Mouse (Mus musculus): Measurements from ENCODE around the gene Gm5678. TPM values are rescaled to one million over a fixed set of nuclear protein-coding genes. Genes with fewer than 3 reads are reported as not detected.

Gm5678 gene
- polyA plus RNA-seq, 1 experiment from 2014 or later = not detected

DNA sequence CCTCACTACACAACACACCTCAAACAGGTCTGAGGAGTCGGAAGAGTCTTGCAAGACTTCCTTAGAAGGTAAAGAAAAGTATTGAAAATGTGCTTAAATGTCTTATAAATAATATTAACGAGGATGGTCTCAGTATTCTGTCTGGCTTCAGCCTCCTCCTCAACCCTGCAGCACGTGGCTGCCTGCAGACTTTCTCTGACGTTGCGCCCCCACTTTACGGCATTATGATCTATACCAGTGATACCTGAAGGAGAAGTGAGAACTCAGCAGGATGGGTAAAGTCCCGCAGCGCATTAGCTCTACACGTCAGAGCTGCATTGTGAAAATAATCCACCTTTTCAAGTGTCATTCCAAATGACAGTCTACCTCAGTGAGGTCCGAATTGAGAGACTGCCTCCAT is 33.4 kb upstream of the Gm5678 start:
- Histone ChIP-seq H3K9ac (no peak overlapping the region), H3K27ac (no peak overlapping the region), H3K36me3 (peaks cover 29% of the 10 kb centered on the region), H3K4me3 (no peak overlapping the region), H3K4me2 (replicated peaks) (no peak overlapping the region), H3K4me1 (no peaks in the 10 kb centered on the region), H3K27me3 (replicated peaks) (no peaks in the 10 kb centered on the region), H3K9me3 (no peaks in the 10 kb centered on the region)
- 93% methylated on average over 10 of the region's 10 CpGs for WGBS
- no peak for ATAC-seq (ENCODE audit: low FRiP score, low read depth)

GRCm38 (mm10) chr16:93595766-93596165 is 32.1 kb upstream of the Gm5678 start:
- Histone ChIP-seq H3K4me1 (no peaks in the 10 kb centered on the region), H3K27ac (no peak overlapping the region), H3K4me3 (no peak overlapping the region), H3K36me3 (peaks cover 19% of the 10 kb centered on the region), H3K27me3 (replicated peaks) (no peaks in the 10 kb centered on the region), H3K9me3 (no peaks in the 10 kb centered on the region), H3K4me2 (replicated peaks) (no peak overlapping the region), H3K9ac (no peak overlapping the region)
- ATAC-seq (ENCODE audit: low FRiP score, low read depth) = no peak
- 92% methylated on average over 5 of the region's 5 CpGs for WGBS

DNA sequence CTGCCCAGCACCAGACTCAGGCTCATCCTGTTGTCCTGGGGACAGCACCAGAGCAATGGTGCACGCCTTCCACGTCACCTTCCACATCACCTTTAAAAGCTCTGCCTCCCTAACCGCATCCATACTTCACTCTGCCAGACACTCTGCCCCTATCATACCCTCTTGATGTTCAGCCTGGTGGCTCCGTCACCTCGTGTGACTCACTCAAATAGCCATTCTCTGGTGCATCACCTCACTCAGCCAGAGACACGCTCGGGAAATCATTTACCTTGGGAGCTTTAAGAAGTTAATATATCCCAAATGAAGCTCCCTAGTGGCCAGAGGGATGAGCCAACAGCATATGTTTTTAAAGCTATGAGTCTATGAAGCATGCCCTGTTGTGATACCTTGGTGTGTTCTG is 31.1 kb upstream of the Gm5678 start:
- Histone ChIP-seq H3K27me3 (replicated peaks) (no peaks in the 10 kb centered on the region), H3K9me3 (no peaks in the 10 kb centered on the region), H3K36me3 (peaks cover 19% of the 10 kb centered on the region), H3K9ac (no peak overlapping the region), H3K4me3 (no peak overlapping the region), H3K4me1 (no peaks in the 10 kb centered on the region), H3K27ac (no peak overlapping the region), H3K4me2 (replicated peaks) (no peak overlapping the region)
- no peak for ATAC-seq (ENCODE audit: low FRiP score, low read depth)
- WGBS = 94% methylated on average over 7 of the region's 7 CpGs

GRCm38 (mm10) chr16:93597551-93597950 is 30.3 kb upstream of the Gm5678 start:
- 93% methylated on average over 9 of the region's 9 CpGs for WGBS
- Histone ChIP-seq H3K36me3 (peaks cover 19% of the 10 kb centered on the region), H3K9me3 (no peaks in the 10 kb centered on the region), H3K4me3 (no peak overlapping the region), H3K27ac (no peak overlapping the region), H3K4me1 (no peaks in the 10 kb centered on the region), H3K9ac (no peak overlapping the region), H3K4me2 (replicated peaks) (no peak overlapping the region), H3K27me3 (replicated peaks) (no peaks in the 10 kb centered on the region)
- no peak for ATAC-seq (ENCODE audit: low FRiP score, low read depth)

DNA sequence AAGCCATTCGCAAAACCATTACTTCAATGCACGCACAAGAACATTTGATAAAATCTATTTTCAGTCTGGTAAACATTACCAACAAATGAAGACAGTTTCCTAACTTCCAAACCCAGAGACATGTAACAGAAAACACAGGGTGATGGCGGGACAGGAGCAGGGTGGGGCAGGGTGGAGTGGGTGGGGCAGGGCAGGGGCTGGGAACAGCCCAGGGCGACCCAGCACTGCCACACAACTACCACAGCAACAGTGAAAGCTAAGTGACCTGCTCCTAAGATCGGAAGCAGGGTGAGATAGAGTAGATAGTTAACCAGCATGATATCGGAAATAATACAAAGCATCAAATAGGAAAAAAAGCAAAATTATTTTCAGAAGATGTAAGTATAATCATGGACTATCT is 28.4 kb upstream of the Gm5678 start:
- Histone ChIP-seq H3K9ac (no peak overlapping the region), H3K9me3 (no peaks in the 10 kb centered on the region), H3K36me3 (peaks cover 19% of the 10 kb centered on the region), H3K27me3 (replicated peaks) (no peaks in the 10 kb centered on the region), H3K4me1 (peaks cover 2% of the 10 kb centered on the region; the same call in 1 of the 2 replicates), H3K27ac (no peak overlapping the region), H3K4me3 (no peak overlapping the region), H3K4me2 (replicated peaks) (no peak overlapping the region)
- ATAC-seq (ENCODE audit: low FRiP score, low read depth) = no peak
- 90% methylated on average over 6 of the region's 6 CpGs for WGBS

DNA sequence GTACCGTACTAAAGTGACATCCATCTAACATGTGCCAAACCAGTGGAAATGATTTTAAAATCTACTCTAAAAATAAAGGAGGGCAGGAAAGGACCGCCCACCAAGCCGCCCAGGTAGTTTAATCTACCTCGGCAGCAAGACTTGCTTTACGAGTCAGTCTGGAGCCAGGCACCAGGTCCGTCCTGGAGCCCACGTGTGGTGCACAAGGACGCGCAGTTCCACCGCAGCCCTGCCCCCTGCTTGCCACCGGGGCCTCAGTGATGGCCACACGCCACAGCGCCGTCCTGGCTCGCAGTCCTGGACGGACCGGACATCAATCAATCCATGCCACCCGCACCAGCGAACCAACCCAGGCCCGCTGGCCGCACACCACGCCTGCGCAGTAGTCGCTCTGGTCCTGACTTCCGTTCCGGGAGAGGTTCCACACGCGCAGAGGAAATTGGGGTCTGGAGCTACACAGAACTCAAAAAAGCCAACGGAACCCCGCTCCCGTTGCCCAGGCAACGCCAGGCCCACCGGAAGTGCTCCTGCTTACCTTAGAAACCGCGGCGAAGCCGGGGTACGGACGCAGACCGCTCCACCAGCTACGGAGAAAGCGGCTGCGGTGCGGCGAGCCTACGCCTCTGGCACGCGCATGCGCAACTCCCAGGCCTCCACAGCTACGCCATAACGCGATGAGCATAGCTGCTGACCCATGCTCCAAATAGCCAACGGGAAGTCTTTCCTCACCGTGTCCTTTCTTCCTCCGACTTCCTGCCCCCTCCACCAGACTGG is 24.3 kb upstream of the Gm5678 start, which contains the start of gene Setd4:
Gene Setd4 (minus strand): TSS at position 625 of the 774 bp plus-strand sequence.
- H3K36me3 ChIP-seq = 0 out of 2 replicates have a peak, but pooled peaks cover 3% of the 10 kb centered on the region
- WGBS = 2% methylated on average over 55 of the region's 55 CpGs
- H3K4me1 ChIP-seq = peaks cover 9% of the 10 kb centered on the region
- peak within 1 kb of the TSS; percentile 87 for H3K27ac ChIP-seq
- no peaks in the 10 kb centered on the region for H3K9me3 ChIP-seq
- peak within 1 kb of the TSS; percentile 71 for H3K9ac ChIP-seq
- H3K4me3 ChIP-seq = peak within 1 kb of the TSS; percentile 55
- ATAC-seq (ENCODE audit: low FRiP score, low read depth) = peak; percentile 89
- H3K4me2 ChIP-seq (replicated peaks) = peak within 1 kb of the TSS; percentile 87
- H3K27me3 ChIP-seq (replicated peaks) = no peaks in the 10 kb centered on the region

DNA sequence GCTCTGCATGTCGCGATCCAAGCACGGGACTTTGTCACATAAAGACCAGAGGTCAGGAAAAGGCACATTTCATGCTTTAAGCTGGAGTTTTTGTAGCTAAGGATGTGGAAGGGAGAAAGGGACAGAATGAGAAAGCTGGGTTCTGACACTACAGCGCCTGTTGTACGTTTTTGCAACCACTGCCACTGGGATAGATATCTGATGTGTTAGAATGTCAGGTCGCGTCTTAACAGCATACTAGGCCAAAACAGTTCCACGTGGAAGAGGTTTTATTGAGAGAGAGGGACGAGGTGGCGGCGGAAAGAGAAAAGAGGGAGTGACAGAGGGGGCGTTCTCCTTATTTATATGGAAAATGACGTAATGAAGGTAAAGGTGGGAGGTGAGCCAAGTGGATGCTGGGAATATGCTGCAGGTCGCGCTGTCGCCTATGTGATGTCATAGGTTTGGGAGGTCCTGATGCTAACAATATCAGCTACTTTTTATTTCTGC is 23.4 kb upstream of the Gm5678 start:
- peak; percentile 3; the same call in 1 of the 2 replicates for ATAC-seq (ENCODE audit: low FRiP score, low read depth)
- H3K9me3 ChIP-seq = no peaks in the 10 kb centered on the region
- H3K36me3 ChIP-seq = no peaks in the 10 kb centered on the region
- peak overlapping the region; percentile 71 for H3K9ac ChIP-seq
- 0 out of 2 replicates have a peak overlapping the region, but pooled peaks have one; percentile 15 for H3K27ac ChIP-seq
- 5% methylated on average over 16 of the region's 16 CpGs for WGBS
- no peaks in the 10 kb centered on the region for H3K27me3 ChIP-seq (replicated peaks)
- H3K4me2 ChIP-seq (replicated peaks) = peak overlapping the region; percentile 87
- H3K4me3 ChIP-seq = peak overlapping the region; percentile 55
- H3K4me1 ChIP-seq = peaks cover 15% of the 10 kb centered on the region

DNA sequence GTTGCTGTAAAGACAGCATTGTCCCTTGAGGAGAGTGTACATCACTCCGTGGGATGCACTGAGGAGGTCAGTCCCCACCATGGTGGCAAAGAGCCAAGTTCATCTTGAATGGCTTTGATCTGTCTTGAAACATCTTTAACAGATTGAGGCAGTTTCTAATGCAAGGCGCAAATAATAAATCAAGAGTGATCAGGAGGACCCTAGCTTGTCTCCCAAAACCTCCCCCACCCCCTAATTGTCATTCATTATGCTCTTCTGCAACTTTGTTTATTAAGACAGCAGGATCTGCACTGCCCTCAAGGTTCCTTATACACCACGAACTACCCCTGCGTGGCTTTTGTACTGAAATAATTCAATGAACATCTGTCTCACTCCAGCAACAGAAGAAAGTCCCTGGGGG is 22.3 kb upstream of the Gm5678 start, which contains the start of gene Cbr1:
Gene Cbr1 (plus strand): TSS at position 301 of the 400 bp plus-strand sequence.
- no peaks in the 10 kb centered on the region for H3K27me3 ChIP-seq (replicated peaks)
- peak within 1 kb of the TSS; percentile 87 for H3K4me2 ChIP-seq (replicated peaks)
- peak within 1 kb of the TSS; percentile 55 for H3K4me3 ChIP-seq
- peaks cover 15% of the 10 kb centered on the region for H3K4me1 ChIP-seq
- no peak for ATAC-seq (ENCODE audit: low FRiP score, low read depth)
- no peaks in the 10 kb centered on the region for H3K36me3 ChIP-seq
- no peak within 1 kb of the TSS for H3K9ac ChIP-seq
- H3K27ac ChIP-seq = no peak within 1 kb of the TSS
- 57% methylated on average over 4 of the region's 4 CpGs for WGBS
- H3K9me3 ChIP-seq = no peaks in the 10 kb centered on the region

- 89% methylated on average over 7 of the region's 7 CpGs for whole genome bisulfite sequencing
- Histone ChIP-seq H3K27ac (no peak overlapping the region), H3K4me1 (peaks cover 15% of the 10 kb centered on the region), H3K27me3 (replicated peaks) (no peaks in the 10 kb centered on the region), H3K4me3 (no peak overlapping the region), H3K36me3 (peaks cover 1% of the 10 kb centered on the region; the same call in 1 of the 2 replicates), H3K4me2 (replicated peaks) (no peak overlapping the region), H3K9ac (no peak overlapping the region), H3K9me3 (no peaks in the 10 kb centered on the region)
- ATAC-seq (ENCODE audit: low FRiP score, low read depth) = no peak
Measured at GRCm38 (mm10) chr16:93606146-93606545, 21.8 kb upstream of the Gm5678 start.

DNA sequence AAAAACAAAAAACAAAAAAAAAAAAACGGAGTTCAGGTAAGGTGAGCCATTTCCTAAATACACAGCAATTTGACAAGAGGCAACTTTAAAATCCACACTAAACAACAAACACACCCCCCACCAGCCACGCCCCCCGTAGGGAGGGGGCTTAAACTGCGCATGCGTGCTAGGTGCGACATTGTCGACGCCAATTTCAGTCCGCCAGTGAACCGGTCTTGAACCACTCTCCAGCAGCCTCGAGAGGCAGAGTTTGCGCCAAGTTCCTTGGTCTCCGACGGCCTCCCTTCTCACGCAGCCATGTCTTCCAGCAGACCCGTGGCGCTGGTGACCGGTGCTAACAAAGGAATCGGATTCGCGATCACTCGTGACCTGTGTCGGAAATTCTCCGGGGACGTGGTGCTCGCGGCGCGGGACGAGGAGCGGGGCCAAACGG is 20.2 kb upstream of the Gm5678 start:
- H3K27me3 ChIP-seq (replicated peaks) = no peaks in the 10 kb centered on the region
- H3K4me2 ChIP-seq (replicated peaks) = peak overlapping the region; percentile 86
- H3K27ac ChIP-seq = no peak overlapping the region
- H3K4me3 ChIP-seq = peak overlapping the region; percentile 68
- peaks cover 15% of the 10 kb centered on the region for H3K4me1 ChIP-seq
- under 1% methylated on average over 32 of the region's 32 CpGs for WGBS
- H3K9me3 ChIP-seq = no peaks in the 10 kb centered on the region
- peak overlapping the region; percentile 77 for H3K9ac ChIP-seq
- H3K36me3 ChIP-seq = peaks cover 3% of the 10 kb centered on the region; the same call in 1 of the 2 replicates
- ATAC-seq (ENCODE audit: low FRiP score, low read depth) = peak; percentile 17

DNA sequence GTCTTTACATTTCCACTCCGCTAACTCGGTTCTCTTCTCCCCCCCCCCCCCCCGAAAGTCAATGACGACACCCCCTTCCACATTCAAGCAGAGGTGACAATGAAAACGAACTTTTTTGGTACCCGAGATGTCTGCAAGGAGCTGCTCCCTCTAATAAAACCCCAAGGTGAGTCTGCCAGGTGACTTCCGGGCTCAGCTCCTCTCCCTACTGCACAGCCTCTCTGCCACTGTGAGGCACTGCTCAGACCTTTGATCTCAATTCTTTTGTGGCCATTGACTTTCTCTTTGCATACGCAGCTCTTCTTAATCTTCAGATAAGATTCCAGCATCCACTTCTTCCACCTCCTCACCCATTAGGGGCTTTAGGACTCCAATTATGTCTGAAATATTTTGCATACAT is 19.2 kb upstream of the Gm5678 start:
- Histone ChIP-seq H3K36me3 (peaks cover 3% of the 10 kb centered on the region; the same call in 1 of the 2 replicates), H3K9ac (no peak overlapping the region), H3K9me3 (no peaks in the 10 kb centered on the region), H3K27me3 (replicated peaks) (no peaks in the 10 kb centered on the region), H3K27ac (no peak overlapping the region), H3K4me3 (peak overlapping the region; percentile 68; the same call in 1 of the 2 replicates), H3K4me1 (peaks cover 15% of the 10 kb centered on the region), H3K4me2 (replicated peaks) (peak overlapping the region; percentile 86)
- 69% methylated on average over 8 of the region's 8 CpGs for WGBS
- no peak for ATAC-seq (ENCODE audit: low FRiP score, low read depth)

- 90% methylated on average over 4 of the region's 4 CpGs for WGBS
- Histone ChIP-seq H3K4me3 (no peak overlapping the region), H3K4me2 (replicated peaks) (no peak overlapping the region), H3K9me3 (no peaks in the 10 kb centered on the region), H3K27me3 (replicated peaks) (no peaks in the 10 kb centered on the region), H3K27ac (no peak overlapping the region), H3K36me3 (peaks cover 3% of the 10 kb centered on the region; the same call in 1 of the 2 replicates), H3K9ac (no peak overlapping the region), H3K4me1 (peaks cover 9% of the 10 kb centered on the region)
- no peak for ATAC-seq (ENCODE audit: low FRiP score, low read depth)
Measured at GRCm38 (mm10) chr16:93609796-93610195, 18.1 kb upstream of the Gm5678 start.

Measured in neural tube, embryonic 12.5 days (tissue).